Mouse (Mus musculus): ENCODE data around the gene Sez6.

The Sez6 gene

GRCm38 (mm10) chr11:77906747-77907174, 23.8 kb upstream of the Sez6 start:
- no peak for DNase-seq

- no peak for DNase-seq
Measured at GRCm38 (mm10) chr11:77908468-77908867, 22.1 kb upstream of the Sez6 start.

GRCm38 (mm10) chr11:77909376-77909775, 21.2 kb upstream of the Sez6 start:
- DNase-seq = no peak

- no peak for DNase-seq
Measured at GRCm38 (mm10) chr11:77909776-77910175, 20.8 kb upstream of the Sez6 start.

GRCm38 (mm10) chr11:77913505-77913904, 17.1 kb upstream of the Sez6 start:
- no peak for DNase-seq

- DNase-seq = no peak
Measured at GRCm38 (mm10) chr11:77914598-77915260, 15.9 kb upstream of the Sez6 start.

- no peak for DNase-seq
Measured at GRCm38 (mm10) chr11:77916741-77917140, 13.9 kb upstream of the Sez6 start.

- no peak for DNase-seq
Measured at GRCm38 (mm10) chr11:77917166-77917565, 13.4 kb upstream of the Sez6 start.

GRCm38 (mm10) chr11:77923285-77923684, 7.3 kb upstream of the Sez6 start:
- DNase-seq = no peak

- no peak for DNase-seq
Measured at GRCm38 (mm10) chr11:77925836-77926657, 4.6 kb upstream of the Sez6 start.

GRCm38 (mm10) chr11:77926666-77927065, 3.9 kb upstream of the Sez6 start:
- no peak for DNase-seq

- no peak for DNase-seq
Measured at GRCm38 (mm10) chr11:77927837-77928236, 2.8 kb upstream of the Sez6 start.

GRCm38 (mm10) chr11:77931541-77932433, 1.2 kb downstream of the Sez6 start:
- DNase-seq = no peak

GRCm38 (mm10) chr11:77932576-77932975, 2.0 kb downstream of the Sez6 start:
- no peak for DNase-seq

- DNase-seq = no peak
Measured at GRCm38 (mm10) chr11:77934111-77934521, 3.5 kb downstream of the Sez6 start.

GRCm38 (mm10) chr11:77934568-77935311, 4.1 kb downstream of the Sez6 start:
- DNase-seq = no peak

- no peak for DNase-seq
Measured at GRCm38 (mm10) chr11:77936846-77937245, 6.2 kb downstream of the Sez6 start.

GRCm38 (mm10) chr11:77937649-77938410, 7.2 kb downstream of the Sez6 start:
- DNase-seq = no peak

GRCm38 (mm10) chr11:77942230-77942629, 11.6 kb downstream of the Sez6 start:
- no peak for DNase-seq

- DNase-seq = no peak
Measured at GRCm38 (mm10) chr11:77947860-77948259, 17.3 kb downstream of the Sez6 start.

GRCm38 (mm10) chr11:77950125-77950685, 19.6 kb downstream of the Sez6 start:
- DNase-seq = no peak
